Mouse (Mus musculus) mature B cell (primary cell): ENCODE data around the gene Clstn1.
"Not testable (repeated sequence)": the region's sequence is repeated elsewhere in the genome, so short reads cannot be mapped to it uniquely, and the experiment has no call there.

Experiments used
- in situ Hi-C: fragments of 300-500 bp; cut with MboI; formaldehyde crosslinking; loops from 2 replicates; pipeline ENCODE4 v1.14.3; 2019

The Clstn1 gene

GRCm38 (mm10) chr4:149600130-149600529, 13.9 kb downstream of the Clstn1 start:
- in situ Hi-C loops, result no loop called here

GRCm38 (mm10) chr4:149601484-149601883, 15.2 kb downstream of the Clstn1 start:
- in situ Hi-C loops, result no loop called here

GRCm38 (mm10) chr4:149602236-149602635, 16.0 kb downstream of the Clstn1 start:
- in situ Hi-C loops, result no loop called here

- in situ Hi-C loops, result no loop called here
These were observed 17.6 kb downstream of the Clstn1 start for GRCm38 (mm10) chr4:149603860-149604259.

GRCm38 (mm10) chr4:149604518-149604917, 18.2 kb downstream of the Clstn1 start:
- in situ Hi-C loops, result no loop called here

GRCm38 (mm10) chr4:149606056-149606455, 19.8 kb downstream of the Clstn1 start:
- in situ Hi-C loops, result no loop called here

- in situ Hi-C loops, result no loop called here
These were observed 20.6 kb downstream of the Clstn1 start for GRCm38 (mm10) chr4:149606766-149607358.

- in situ Hi-C loops, result no loop called here
These were observed 21.5 kb downstream of the Clstn1 start for GRCm38 (mm10) chr4:149607591-149608308.

GRCm38 (mm10) chr4:149608309-149608638, 22.0 kb downstream of the Clstn1 start:
- in situ Hi-C loops, result no loop called here

GRCm38 (mm10) chr4:149609256-149610025, 23.2 kb downstream of the Clstn1 start:
- in situ Hi-C loops, result no loop called here

GRCm38 (mm10) chr4:149611376-149612044, 25.2 kb downstream of the Clstn1 start:
- in situ Hi-C loops, result no loop called here

- in situ Hi-C loops, result not testable (repeated sequence)
These were observed 27.2 kb downstream of the Clstn1 start for GRCm38 (mm10) chr4:149613497-149613896.

GRCm38 (mm10) chr4:149614869-149615268, 28.6 kb downstream of the Clstn1 start:
- in situ Hi-C loops, result no loop called here

- in situ Hi-C loops, result not testable (repeated sequence)
These were observed 30.7 kb downstream of the Clstn1 start for GRCm38 (mm10) chr4:149616999-149617398.

GRCm38 (mm10) chr4:149619988-149620387, 33.7 kb downstream of the Clstn1 start:
- in situ Hi-C loops, result no loop called here

- in situ Hi-C loops, result no loop called here
These were observed 35.0 kb downstream of the Clstn1 start for GRCm38 (mm10) chr4:149621286-149621685.

- in situ Hi-C loops, result no loop called here
These were observed 37.4 kb downstream of the Clstn1 start for GRCm38 (mm10) chr4:149623711-149624110.

GRCm38 (mm10) chr4:149626809-149627208, 40.5 kb downstream of the Clstn1 start:
- in situ Hi-C loops, result no loop called here

GRCm38 (mm10) chr4:149628372-149628771, 42.1 kb downstream of the Clstn1 start:
- in situ Hi-C loops, result no loop called here

- in situ Hi-C loops, result no loop called here
These were observed 42.5 kb downstream of the Clstn1 start for GRCm38 (mm10) chr4:149628810-149629209.

GRCm38 (mm10) chr4:149632670-149633307, 46.5 kb downstream of the Clstn1 start:
- in situ Hi-C loops, result no loop called here

- in situ Hi-C loops, result no loop called here
These were observed 47.9 kb downstream of the Clstn1 start for GRCm38 (mm10) chr4:149634157-149634556.
